Mouse (Mus musculus) midbrain, embryonic 13.5 days (tissue): ENCODE measurements around the gene Numb. TPM values are rescaled to one million over a fixed set of nuclear protein-coding genes. Genes with fewer than 3 reads are reported as not detected.
A peak's percentile ranks its signal among the peaks of the same experiment; 100 is the strongest.
"Not testable (repeated sequence)": the region's sequence is repeated elsewhere in the genome, so short reads cannot be mapped to it uniquely, and the experiment has no call there.

Source experiments
- ATAC-seq: fragments of 200-750 bp; cut with Nextera tagmentation; 2 replicates; pipeline ENCODE4 v1.8.0; 2017; ENCODE audit warnings: mild to moderate bottlenecking, moderate TSS enrichment, moderate library complexity
- H3K27ac ChIP-seq: fragments of 300-500 bp; sonication (generic); 2 replicates; pipeline ENCODE4 v1.5.1; 2015; ENCODE audit warnings: inconsistent platforms, mild to moderate bottlenecking, moderate library complexity
- H3K27me3 ChIP-seq: fragments of 300-500 bp; sonication (generic); 2 replicates; pipeline ENCODE4 v1.6.1; 2015; ENCODE audit warnings: mild to moderate bottlenecking, inconsistent platforms
- H3K36me3 ChIP-seq: fragments of 300-500 bp; sonication (generic); 2 replicates; pipeline ENCODE4 v1.6.1; 2015; ENCODE audit warnings: mild to moderate bottlenecking, inconsistent platforms
- H3K4me1 ChIP-seq: fragments of 300-500 bp; sonication (generic); replicated peaks from 2 replicates; pipeline ENCODE4 v1.6.1; 2015; ENCODE audit warnings: inconsistent platforms
- H3K4me2 ChIP-seq: fragments of 300-500 bp; sonication (generic); replicated peaks from 2 replicates; pipeline ENCODE4 v1.6.1; 2015; ENCODE audit warnings: moderate library complexity, mild to moderate bottlenecking, inconsistent platforms
- H3K4me3 ChIP-seq: fragments of 300-500 bp; sonication (generic); replicated peaks from 2 replicates; pipeline ENCODE4 v1.5.1; 2015; ENCODE audit warnings: mild to moderate bottlenecking, inconsistent platforms
- H3K9ac ChIP-seq: fragments of 300-500 bp; sonication (generic); replicated peaks from 2 replicates; pipeline ENCODE4 v1.6.1; 2015; ENCODE audit warnings: mild to moderate bottlenecking, inconsistent platforms
- H3K9me3 ChIP-seq: fragments of 300-500 bp; sonication (generic); 2 replicates; pipeline ENCODE4 v1.6.1; 2016; ENCODE audit warnings: mild to moderate bottlenecking, inconsistent platforms
- WGBS: fragments of 180-500 bp; shearing (Covaris S2); methylation state at CpG from one replicate; pipeline ENCODE4 v1.1.7; 2015; 5-methylcytosine and 5-hydroxymethylcytosine counted together
- polyA plus RNA-seq: library from polyadenylated mRNA; unstranded; fragments of >200 nt; fragmentation: Nextera tagmentation; extraction: Ambion mirVana; gene quantifications from 2 replicates; pipeline ENCODE4 v1.2.1, GENCODE M21; 2015

The Numb gene
- polyA plus RNA-seq, 1 experiment from 2014 or later: 23.6 TPM

GRCm38 (mm10) chr12:83939332-83939731 is 17.6 kb upstream of the Numb start:
- H3K36me3 ChIP-seq: no peaks in the 10 kb centered on the region
- no peak overlapping the region for H3K27ac ChIP-seq
- no peak overlapping the region for H3K9ac ChIP-seq
- no peak for ATAC-seq
- no peaks in the 10 kb centered on the region for H3K27me3 ChIP-seq
- H3K4me2 ChIP-seq: no peak overlapping the region
- WGBS: 68% methylated on average over 2 of the region's 2 CpGs
- no peak overlapping the region for H3K4me3 ChIP-seq
- 0 out of 2 replicates have a peak, but pooled peaks cover 4% of the 10 kb centered on the region for H3K4me1 ChIP-seq
- no peaks in the 10 kb centered on the region for H3K9me3 ChIP-seq

GRCm38 (mm10) chr12:83938592-83938991 is 16.9 kb upstream of the Numb start:
- not testable (repeated sequence) for H3K27me3 ChIP-seq, H3K9ac ChIP-seq, H3K4me3 ChIP-seq, H3K27ac ChIP-seq, H3K4me1 ChIP-seq, ATAC-seq, H3K36me3 ChIP-seq, H3K4me2 ChIP-seq, H3K9me3 ChIP-seq
- WGBS: 36% methylated on average over 1 of the region's 1 CpGs

GRCm38 (mm10) chr12:83937600-83937999 is 15.9 kb upstream of the Numb start:
- H3K9ac ChIP-seq: no peak overlapping the region
- H3K27me3 ChIP-seq: no peaks in the 10 kb centered on the region
- H3K36me3 ChIP-seq: no peaks in the 10 kb centered on the region
- H3K4me1 ChIP-seq: peaks cover 8% of the 10 kb centered on the region; the same call in 1 of the 2 replicates
- 75% methylated on average over 10 of the region's 10 CpGs for WGBS
- no peak overlapping the region for H3K27ac ChIP-seq
- no peaks in the 10 kb centered on the region for H3K9me3 ChIP-seq
- ATAC-seq: no peak
- no peak overlapping the region for H3K4me2 ChIP-seq
- no peak overlapping the region for H3K4me3 ChIP-seq

GRCm38 (mm10) chr12:83929186-83929804 is 7.6 kb upstream of the Numb start:
- no peak overlapping the region for H3K4me2 ChIP-seq
- 58% methylated on average over 2 of the region's 2 CpGs for WGBS
- ATAC-seq: no peak

GRCm38 (mm10) chr12:83927747-83928146 is 6.0 kb upstream of the Numb start:
- 92% methylated on average over 4 of the region's 4 CpGs for WGBS
- H3K27ac ChIP-seq: no peak overlapping the region
- H3K27me3 ChIP-seq: no peaks in the 10 kb centered on the region

More at GRCm38 (mm10) chr12:83929186-83929804, 7.6 kb upstream of the Numb start:
- H3K4me1 ChIP-seq: peaks cover 3% of the 10 kb centered on the region; the same call in 1 of the 2 replicates
- H3K9me3 ChIP-seq: no peaks in the 10 kb centered on the region
- H3K36me3 ChIP-seq: no peaks in the 10 kb centered on the region
- H3K9ac ChIP-seq: no peak overlapping the region
- H3K4me3 ChIP-seq: no peak overlapping the region
- no peak overlapping the region for H3K27ac ChIP-seq
- H3K27me3 ChIP-seq: no peaks in the 10 kb centered on the region

GRCm38 (mm10) chr12:83926061-83926460 is 4.3 kb upstream of the Numb start:
- Histone ChIP-seq H3K9ac (no peak overlapping the region), H3K27me3 (no peaks in the 10 kb centered on the region), H3K4me1 (peaks cover 13% of the 10 kb centered on the region), H3K27ac (no peak overlapping the region), H3K4me3 (no peak overlapping the region), H3K9me3 (no peaks in the 10 kb centered on the region), H3K4me2 (no peak overlapping the region), H3K36me3 (no peaks in the 10 kb centered on the region)
- WGBS: 79% methylated on average over 2 of the region's 2 CpGs
- no peak for ATAC-seq

More at GRCm38 (mm10) chr12:83927747-83928146, 6.0 kb upstream of the Numb start:
- no peak overlapping the region for H3K4me3 ChIP-seq
- H3K4me2 ChIP-seq: no peak overlapping the region
- ATAC-seq: no peak
- no peak overlapping the region for H3K9ac ChIP-seq
- H3K4me1 ChIP-seq: peaks cover 9% of the 10 kb centered on the region
- H3K9me3 ChIP-seq: no peaks in the 10 kb centered on the region
- no peaks in the 10 kb centered on the region for H3K36me3 ChIP-seq

- Histone ChIP-seq H3K4me1 (peaks cover 20% of the 10 kb centered on the region), H3K36me3 (no peaks in the 10 kb centered on the region), H3K9ac (no peak overlapping the region), H3K4me2 (no peak overlapping the region), H3K9me3 (no peaks in the 10 kb centered on the region), H3K4me3 (no peak overlapping the region), H3K27ac (no peak overlapping the region), H3K27me3 (no peaks in the 10 kb centered on the region)
- ATAC-seq: no peak
- 66% methylated on average over 7 of the region's 7 CpGs for WGBS
These were observed 3.5 kb upstream of the Numb start for GRCm38 (mm10) chr12:83925160-83925703.

GRCm38 (mm10) chr12:83924332-83924731 is 2.6 kb upstream of the Numb start:
- no peak for ATAC-seq
- no peaks in the 10 kb centered on the region for H3K27me3 ChIP-seq
- H3K4me2 ChIP-seq: no peak overlapping the region
- H3K36me3 ChIP-seq: no peaks in the 10 kb centered on the region
- 56% methylated on average over 3 of the region's 3 CpGs for WGBS
- no peaks in the 10 kb centered on the region for H3K9me3 ChIP-seq
- peaks cover 24% of the 10 kb centered on the region for H3K4me1 ChIP-seq
- H3K4me3 ChIP-seq: no peak overlapping the region
- no peak overlapping the region for H3K27ac ChIP-seq
- no peak overlapping the region for H3K9ac ChIP-seq

- Histone ChIP-seq H3K4me1 (peaks cover 31% of the 10 kb centered on the region), H3K9me3 (no peaks in the 10 kb centered on the region), H3K9ac (no peak overlapping the region), H3K4me3 (no peak overlapping the region), H3K4me2 (peak overlapping the region; percentile 56; the same call in 1 of the 2 replicates), H3K27me3 (no peaks in the 10 kb centered on the region), H3K36me3 (no peaks in the 10 kb centered on the region), H3K27ac (no peak overlapping the region)
- WGBS: 93% methylated on average over 1 of the region's 1 CpGs
- ATAC-seq: no peak
These were observed 1.7 kb upstream of the Numb start for GRCm38 (mm10) chr12:83923486-83923859.

- Histone ChIP-seq H3K9me3 (no peaks in the 10 kb centered on the region), H3K4me1 (peaks cover 31% of the 10 kb centered on the region), H3K36me3 (no peaks in the 10 kb centered on the region), H3K4me2 (peak overlapping the region; percentile 56), H3K27ac (no peak overlapping the region), H3K4me3 (peak overlapping the region; percentile 88), H3K9ac (peak overlapping the region; percentile 47; the same call in 1 of the 2 replicates), H3K27me3 (no peaks in the 10 kb centered on the region)
- ATAC-seq: no peak
- WGBS: 36% methylated on average over 8 of the region's 8 CpGs
These were observed 1.2 kb upstream of the Numb start for GRCm38 (mm10) chr12:83922724-83923485.

GRCm38 (mm10) chr12:83920721-83921441 is 853 bp downstream of the Numb start:
- Histone ChIP-seq H3K9me3 (no peaks in the 10 kb centered on the region), H3K4me1 (peaks cover 31% of the 10 kb centered on the region), H3K9ac (peak overlapping the region; percentile 88), H3K4me2 (peak overlapping the region; percentile 90), H3K27ac (peak overlapping the region; percentile 87), H3K36me3 (no peaks in the 10 kb centered on the region), H3K4me3 (peak overlapping the region; percentile 88), H3K27me3 (no peaks in the 10 kb centered on the region)
- ATAC-seq: no peak
- 1% methylated on average over 31 of the region's 31 CpGs for WGBS

- H3K9ac ChIP-seq: no peak overlapping the region
- H3K4me2 ChIP-seq: no peak overlapping the region
- no peaks in the 10 kb centered on the region for H3K9me3 ChIP-seq
- peaks cover 3% of the 10 kb centered on the region; the same call in 1 of the 2 replicates for H3K36me3 ChIP-seq
- H3K27ac ChIP-seq: no peak overlapping the region
- 84% methylated on average over 9 of the region's 9 CpGs for WGBS
- H3K27me3 ChIP-seq: no peaks in the 10 kb centered on the region
- H3K4me1 ChIP-seq: peaks cover 18% of the 10 kb centered on the region
- no peak overlapping the region for H3K4me3 ChIP-seq
- ATAC-seq: no peak
These were observed 4.8 kb downstream of the Numb start for GRCm38 (mm10) chr12:83916884-83917283.
